Mouse (Mus musculus) small intestine, adult 2 months (tissue): ENCODE results near the gene AC109138.7.
"Not testable (repeated sequence)": the region's sequence is repeated elsewhere in the genome, so short reads cannot be mapped to it uniquely, and the experiment has no call there.

Experiments
- CTCF ChIP-seq: fragments of 200-500 bp; IDR thresholded peaks from 2 replicates; pipeline ENCODE4 v1.5.1; 2012; ENCODE audit warnings: low read depth, mild to moderate bottlenecking, control low read depth, inconsistent platforms, low read length, moderate library complexity, mixed read lengths; ENCODE audit not compliant: insufficient replicate concordance, insufficient read length; ENCODE audit errors: extremely low read depth
- POLR2A ChIP-seq: fragments of 200-500 bp; IDR thresholded peaks from 2 replicates; pipeline ENCODE4 v1.6.1; 2012; ENCODE audit warnings: low read depth, mild to moderate bottlenecking, control low read depth, inconsistent platforms, low read length, moderate library complexity

DNA sequence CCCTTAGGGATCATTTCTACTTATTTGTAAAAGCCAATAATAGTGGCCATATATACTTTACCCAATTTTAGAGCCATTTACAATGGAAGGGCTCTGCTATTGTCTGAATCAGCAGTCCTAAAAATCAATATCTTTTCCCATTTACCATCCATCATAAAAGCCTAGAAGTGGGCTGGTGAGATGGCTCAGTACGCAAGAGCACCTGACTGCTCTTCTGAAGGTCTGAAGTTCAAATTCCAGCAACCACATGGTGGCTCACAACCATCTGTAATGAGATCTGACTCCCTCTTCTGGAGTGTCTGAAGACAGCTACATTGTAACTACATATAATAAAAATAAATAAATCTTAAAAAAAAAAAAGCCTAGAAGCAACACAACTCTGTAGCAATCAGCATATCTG is 34.5 kb downstream of the AC109138.7 start:
- TF ChIP-seq POLR2A, CTCF: not testable (repeated sequence)
